Mouse (Mus musculus): ENCODE data around the gene Ccdc91. TPM values are rescaled to one million over a fixed set of nuclear protein-coding genes. Genes with fewer than 3 reads are reported as not detected.

The Ccdc91 gene
- polyA plus RNA-seq, 1 experiment from 2014 or later, result 28.5 TPM

GRCm38 (mm10) chr6:147506074-147506473 lies 30.4 kb downstream of the Ccdc91 start:
- Histone ChIP-seq H3K9me3 (ENCODE audit: low read length) (no peaks in the 10 kb centered on the region), H3K4me3 (ENCODE audit: low read length) (no peak overlapping the region), H3K36me3 (ENCODE audit: insufficient read depth, low read length) (no peaks in the 10 kb centered on the region), H3K9ac (replicated peaks; ENCODE audit: low read length) (no peak overlapping the region), H3K27ac (ENCODE audit: low read length) (no peak overlapping the region), H3K27me3 (ENCODE audit: insufficient read depth, low read length) (no peaks in the 10 kb centered on the region), H3K4me2 (replicated peaks; ENCODE audit: low read depth, low read length) (no peak overlapping the region), H3K4me1 (ENCODE audit: insufficient read depth, low read length) (no peaks in the 10 kb centered on the region)
- no peak for ATAC-seq (ENCODE audit: low FRiP score, low TSS enrichment)
- WGBS, result 55% methylated on average over 9 of the region's 9 CpGs

GRCm38 (mm10) chr6:147506496-147506895 lies 30.9 kb downstream of the Ccdc91 start:
- no peak for ATAC-seq (ENCODE audit: low FRiP score, low TSS enrichment)
- 78% methylated on average over 10 of the region's 10 CpGs for WGBS
- Histone ChIP-seq H3K4me2 (replicated peaks; ENCODE audit: low read depth, low read length) (no peak overlapping the region), H3K4me3 (ENCODE audit: low read length) (no peak overlapping the region), H3K27ac (ENCODE audit: low read length) (no peak overlapping the region), H3K9ac (replicated peaks; ENCODE audit: low read length) (no peak overlapping the region), H3K4me1 (ENCODE audit: insufficient read depth, low read length) (no peaks in the 10 kb centered on the region), H3K27me3 (ENCODE audit: insufficient read depth, low read length) (no peaks in the 10 kb centered on the region), H3K9me3 (ENCODE audit: low read length) (no peaks in the 10 kb centered on the region), H3K36me3 (ENCODE audit: insufficient read depth, low read length) (no peaks in the 10 kb centered on the region)

- Histone ChIP-seq H3K36me3 (ENCODE audit: insufficient read depth, low read length) (no peaks in the 10 kb centered on the region), H3K9ac (replicated peaks; ENCODE audit: low read length) (no peak overlapping the region), H3K9me3 (ENCODE audit: low read length) (no peaks in the 10 kb centered on the region), H3K27ac (ENCODE audit: low read length) (no peak overlapping the region), H3K4me2 (replicated peaks; ENCODE audit: low read depth, low read length) (no peak overlapping the region), H3K4me3 (ENCODE audit: low read length) (no peak overlapping the region), H3K27me3 (ENCODE audit: insufficient read depth, low read length) (no peaks in the 10 kb centered on the region), H3K4me1 (ENCODE audit: insufficient read depth, low read length) (no peaks in the 10 kb centered on the region)
- WGBS, result 86% methylated on average over 6 of the region's 6 CpGs
- no peak for ATAC-seq (ENCODE audit: low FRiP score, low TSS enrichment)
Measured at GRCm38 (mm10) chr6:147507186-147507585, 31.6 kb downstream of the Ccdc91 start.

GRCm38 (mm10) chr6:147510516-147510915 lies 34.9 kb downstream of the Ccdc91 start:
- Histone ChIP-seq H3K4me2 (replicated peaks; ENCODE audit: low read depth, low read length) (no peak overlapping the region), H3K27ac (ENCODE audit: low read length) (no peak overlapping the region), H3K27me3 (ENCODE audit: insufficient read depth, low read length) (no peaks in the 10 kb centered on the region), H3K4me1 (ENCODE audit: insufficient read depth, low read length) (no peaks in the 10 kb centered on the region), H3K4me3 (ENCODE audit: low read length) (no peak overlapping the region), H3K36me3 (ENCODE audit: insufficient read depth, low read length) (0 out of 2 replicates have a peak, but pooled peaks cover 2% of the 10 kb centered on the region), H3K9me3 (ENCODE audit: low read length) (0 out of 2 replicates have a peak, but pooled peaks cover 6% of the 10 kb centered on the region), H3K9ac (replicated peaks; ENCODE audit: low read length) (no peak overlapping the region)
- 94% methylated on average over 2 of the region's 2 CpGs for WGBS
- no peak for ATAC-seq (ENCODE audit: low FRiP score, low TSS enrichment)

GRCm38 (mm10) chr6:147517909-147518308 lies 42.3 kb downstream of the Ccdc91 start:
- WGBS, result 84% methylated on average over 8 of the region's 8 CpGs
- no peak overlapping the region for H3K4me3 ChIP-seq (ENCODE audit: low read length)
- no peak overlapping the region for H3K27ac ChIP-seq (ENCODE audit: low read length)
- no peak overlapping the region for H3K4me2 ChIP-seq (replicated peaks; ENCODE audit: low read depth, low read length)
- no peaks in the 10 kb centered on the region for H3K4me1 ChIP-seq (ENCODE audit: insufficient read depth, low read length)
- H3K9me3 ChIP-seq (ENCODE audit: low read length), result 0 out of 2 replicates have a peak, but pooled peaks cover 6% of the 10 kb centered on the region
- no peak for ATAC-seq (ENCODE audit: low FRiP score, low TSS enrichment)
- no peak overlapping the region for H3K9ac ChIP-seq (replicated peaks; ENCODE audit: low read length)
- 0 out of 2 replicates have a peak, but pooled peaks cover 2% of the 10 kb centered on the region for H3K36me3 ChIP-seq (ENCODE audit: insufficient read depth, low read length)
- no peaks in the 10 kb centered on the region for H3K27me3 ChIP-seq (ENCODE audit: insufficient read depth, low read length)

- no peak for ATAC-seq (ENCODE audit: low FRiP score, low TSS enrichment)
- Histone ChIP-seq H3K27me3 (ENCODE audit: insufficient read depth, low read length) (no peaks in the 10 kb centered on the region), H3K36me3 (ENCODE audit: insufficient read depth, low read length) (no peaks in the 10 kb centered on the region), H3K9ac (replicated peaks; ENCODE audit: low read length) (no peak overlapping the region), H3K4me3 (ENCODE audit: low read length) (no peak overlapping the region), H3K4me1 (ENCODE audit: insufficient read depth, low read length) (no peaks in the 10 kb centered on the region), H3K4me2 (replicated peaks; ENCODE audit: low read depth, low read length) (no peak overlapping the region), H3K9me3 (ENCODE audit: low read length) (no peaks in the 10 kb centered on the region), H3K27ac (ENCODE audit: low read length) (no peak overlapping the region)
Measured at GRCm38 (mm10) chr6:147525236-147525635, 49.6 kb downstream of the Ccdc91 start.

GRCm38 (mm10) chr6:147534971-147535370 lies 59.3 kb downstream of the Ccdc91 start:
- H3K27ac ChIP-seq (ENCODE audit: low read length), result no peak overlapping the region
- 94% methylated on average over 5 of the region's 5 CpGs for WGBS
- H3K27me3 ChIP-seq (ENCODE audit: insufficient read depth, low read length), result no peaks in the 10 kb centered on the region
- no peak overlapping the region for H3K4me2 ChIP-seq (replicated peaks; ENCODE audit: low read depth, low read length)
- no peaks in the 10 kb centered on the region for H3K9me3 ChIP-seq (ENCODE audit: low read length)
- no peak overlapping the region for H3K9ac ChIP-seq (replicated peaks; ENCODE audit: low read length)
- H3K36me3 ChIP-seq (ENCODE audit: insufficient read depth, low read length), result peaks cover 2% of the 10 kb centered on the region; the same call in 1 of the 2 replicates
- no peak overlapping the region for H3K4me3 ChIP-seq (ENCODE audit: low read length)
- ATAC-seq (ENCODE audit: low FRiP score, low TSS enrichment), result no peak
- H3K4me1 ChIP-seq (ENCODE audit: insufficient read depth, low read length), result no peaks in the 10 kb centered on the region

GRCm38 (mm10) chr6:147538236-147538635 lies 62.6 kb downstream of the Ccdc91 start:
- H3K4me3 ChIP-seq (ENCODE audit: low read length), result no peak overlapping the region
- peaks cover 2% of the 10 kb centered on the region; the same call in 1 of the 2 replicates for H3K36me3 ChIP-seq (ENCODE audit: insufficient read depth, low read length)
- H3K27ac ChIP-seq (ENCODE audit: low read length), result no peak overlapping the region
- H3K9ac ChIP-seq (replicated peaks; ENCODE audit: low read length), result no peak overlapping the region
- no peaks in the 10 kb centered on the region for H3K9me3 ChIP-seq (ENCODE audit: low read length)
- no peaks in the 10 kb centered on the region for H3K27me3 ChIP-seq (ENCODE audit: insufficient read depth, low read length)
- no peak overlapping the region for H3K4me2 ChIP-seq (replicated peaks; ENCODE audit: low read depth, low read length)
- no peaks in the 10 kb centered on the region for H3K4me1 ChIP-seq (ENCODE audit: insufficient read depth, low read length)
- no peak for ATAC-seq (ENCODE audit: low FRiP score, low TSS enrichment)
- 74% methylated on average over 5 of the region's 5 CpGs for WGBS

- 76% methylated on average over 7 of the region's 7 CpGs for WGBS
- Histone ChIP-seq H3K9ac (replicated peaks; ENCODE audit: low read length) (no peak overlapping the region), H3K9me3 (ENCODE audit: low read length) (no peaks in the 10 kb centered on the region), H3K4me3 (ENCODE audit: low read length) (no peak overlapping the region), H3K27me3 (ENCODE audit: insufficient read depth, low read length) (no peaks in the 10 kb centered on the region), H3K4me2 (replicated peaks; ENCODE audit: low read depth, low read length) (no peak overlapping the region), H3K27ac (ENCODE audit: low read length) (no peak overlapping the region), H3K36me3 (ENCODE audit: insufficient read depth, low read length) (peaks cover 2% of the 10 kb centered on the region; the same call in 1 of the 2 replicates), H3K4me1 (ENCODE audit: insufficient read depth, low read length) (no peaks in the 10 kb centered on the region)
- no peak; the same call in 1 of the 2 replicates for ATAC-seq (ENCODE audit: low FRiP score, low TSS enrichment)
Measured at GRCm38 (mm10) chr6:147539056-147539600, 63.5 kb downstream of the Ccdc91 start.

- ATAC-seq (ENCODE audit: low FRiP score, low TSS enrichment), result no peak
- no peak overlapping the region for H3K9ac ChIP-seq (replicated peaks; ENCODE audit: low read length)
- no peaks in the 10 kb centered on the region for H3K4me1 ChIP-seq (ENCODE audit: insufficient read depth, low read length)
- H3K9me3 ChIP-seq (ENCODE audit: low read length), result peaks cover 3% of the 10 kb centered on the region; the same call in 1 of the 2 replicates
- H3K36me3 ChIP-seq (ENCODE audit: insufficient read depth, low read length), result peaks cover 2% of the 10 kb centered on the region; the same call in 1 of the 2 replicates
- WGBS, result 79% methylated on average over 6 of the region's 6 CpGs
- no peak overlapping the region for H3K27ac ChIP-seq (ENCODE audit: low read length)
- H3K27me3 ChIP-seq (ENCODE audit: insufficient read depth, low read length), result no peaks in the 10 kb centered on the region
- H3K4me2 ChIP-seq (replicated peaks; ENCODE audit: low read depth, low read length), result no peak overlapping the region
- no peak overlapping the region for H3K4me3 ChIP-seq (ENCODE audit: low read length)
Measured at GRCm38 (mm10) chr6:147540942-147541341, 65.3 kb downstream of the Ccdc91 start.
